26 mouse cellular contexts compared by ENCODE assay signal in genomic region chr2:119260518-119260917, GRCm38 (mm10). TPM values are rescaled to one million over a fixed set of nuclear protein-coding genes. Genes with fewer than 3 reads are reported as not detected.
DNase-seq lines count a peak whose midpoint lies in the region; ATAC-seq and TF ChIP-seq lines count a peak whose summit lies in the region.
"Had no signal": no experiment of that assay in that cellular context is flagged by ENCODE, and none has a peak within 500 bp of the region (broad histone marks: within the 10 kb centered on the region; RNA-seq: fewer than 3 reads in every experiment).

No protein-coding gene starts in this region.

- no peak for TF ChIP-seq RAD21 in MEL (IDR thresholded peaks at IDR 0.05; ENCODE audit: low read depth, low read length)

- no peaks in the 10 kb centered on the region for H3K79me2 ChIP-seq in MEL (ENCODE audit: control insufficient read depth, insufficient read depth, low read length, poor library complexity)

- H3K4me3 ChIP-seq in MEL (ENCODE audit: control insufficient read depth in 1 of 2, insufficient read depth in 1 of 2, low read depth in 2 of 2, low read length in 2 of 2), result no peak overlapping the region
- H3K4me3 ChIP-seq: embryonic facial prominence, embryonic 10.5 days; embryonic facial prominence, embryonic 12.5 days; forebrain, embryonic 13.5 days; forebrain, embryonic 15.5 days had no signal

- H3K36me3 ChIP-seq in MEL (ENCODE audit: control insufficient read depth in 1 of 2, insufficient read depth in 2 of 2, low read length in 2 of 2), result peaks cover 0 to 6% of the 10 kb centered on the region in 2 experiments; a peak in 1 of 4 replicates
- H3K36me3 ChIP-seq: embryonic facial prominence, embryonic 10.5 days; embryonic facial prominence, embryonic 12.5 days; forebrain, embryonic 15.5 days had no signal

- TF ChIP-seq POLR2A in MEL (IDR thresholded peaks at IDR 0.05; ENCODE audit: control insufficient read depth in 1 of 2, insufficient read depth in 1 of 2, low read depth in 1 of 2, low read length in 2 of 2, poor library complexity in 1 of 2), result no peak

- peaks cover 4 to 17% of the 10 kb centered on the region in 2 experiments; a peak in 3 of 4 replicates for H3K4me1 ChIP-seq in MEL (ENCODE audit: control insufficient read depth in 1 of 2, insufficient read depth in 2 of 2, low read length in 2 of 2)

- no peaks in the 10 kb centered on the region for H3K9me3 ChIP-seq in MEL (replicated peaks; ENCODE audit: insufficient read depth, low read length)
- H3K9me3 ChIP-seq: embryonic facial prominence, embryonic 10.5 days; embryonic facial prominence, embryonic 12.5 days; forebrain, embryonic 13.5 days; forebrain, embryonic 15.5 days had no signal

- TF ChIP-seq EP300 in MEL (IDR thresholded peaks at IDR 0.05; ENCODE audit: low read depth in 1 of 2, low read length in 2 of 2), result no peak

- peaks cover 0 to 3% of the 10 kb centered on the region in 2 experiments; a peak in 2 of 4 replicates for H3K27me3 ChIP-seq in MEL (ENCODE audit: control insufficient read depth in 1 of 2, insufficient read depth in 2 of 2, low read length in 2 of 2)
- H3K27me3 ChIP-seq: Patski had no signal

- 0 out of 2 replicates have a peak, but pooled peaks have one; percentile 21 for ATAC-seq in megakaryocyte, adult 5-6 weeks (ENCODE audit: poor library complexity, severe bottlenecking)
- ATAC-seq: activated CD4-positive, CD25-positive, alpha-beta regulatory T cell, adult 4 months; forebrain, embryonic 13.5 days; forebrain, embryonic 15.5 days; forebrain, postnatal 0 days; Patski had no signal

- DNase-seq in 416B (ENCODE audit: low read depth) (peak; percentile 78), A20 (ENCODE audit: low read depth, low spot score) (peak; percentile 34), MEL (ENCODE audit: low read depth, low spot score) (peak; percentile 67), adipocyte (ENCODE audit: low spot score) (no peak)
- no peak for DNase-seq in frontal cortex, postnatal 25 days (ENCODE audit: low spot score in 2 of 2)
- DNase-seq in Muller cell, postnatal 12 days (ENCODE audit: inconsistent ontology term), result no peak
- DNase-seq: adrenal gland, adult 2 months; adrenal gland, postnatal 10 days; adrenal gland, postnatal 25 days; cerebellum, adult 11 months; cerebellum, adult 18-20 months; cerebellum, adult 8-10 months; cerebellum, postnatal 10 days; cerebellum, postnatal 25 days; forebrain, postnatal 0 days had no signal

- H3K27ac ChIP-seq in MEL (ENCODE audit: control insufficient read depth, low read depth, low read length), result no peak overlapping the region
- H3K27ac ChIP-seq: embryonic facial prominence, embryonic 10.5 days; embryonic facial prominence, embryonic 12.5 days; forebrain, embryonic 13.5 days; forebrain, embryonic 15.5 days had no signal

- TF ChIP-seq CTCF in MEL (IDR thresholded peaks at IDR 0.05 in 2 of 3, conservative IDR thresholded peaks at IDR 0.05 in 1 of 3; ENCODE audit: control insufficient read depth in 1 of 3, insufficient read depth in 1 of 3, low read depth in 2 of 3, low read length in 3 of 3, poor library complexity in 1 of 3, severe bottlenecking in 1 of 3), result no peak

- H3K9ac ChIP-seq in MEL (ENCODE audit: control insufficient read depth, low read depth, low read length, poor library complexity, severe bottlenecking), result no peak overlapping the region
- H3K9ac ChIP-seq: embryonic facial prominence, embryonic 12.5 days; forebrain, embryonic 13.5 days; forebrain, embryonic 15.5 days; forebrain, postnatal 0 days had no signal

TF ChIP-seq in MEL, 35 proteins besides CTCF, POLR2A, EP300 and RAD21:
- TF ChIP-seq NELFE (IDR thresholded peaks at IDR 0.05; ENCODE audit: low read depth, low read length), result no peak
- no peak for TF ChIP-seq POLR2AphosphoS5 (IDR thresholded peaks at IDR 0.05; ENCODE audit: borderline replicate concordance, low read depth, low read length)
- TF ChIP-seq TAL1 (IDR thresholded peaks at IDR 0.05; ENCODE audit: low read length), result no peak
- TF ChIP-seq BHLHE40 (IDR thresholded peaks at IDR 0.05; ENCODE audit: borderline replicate concordance, low read depth, low read length), result no peak
- no peak for TF ChIP-seq SIN3A (IDR thresholded peaks at IDR 0.05; ENCODE audit: low read length)
- TF ChIP-seq MXI1 (IDR thresholded peaks at IDR 0.05; ENCODE audit: low read depth, low read length), result no peak
- TF ChIP-seq MAZ (IDR thresholded peaks at IDR 0.05; ENCODE audit: low read depth, low read length), result no peak

RNA-seq across cellular contexts. Expression of gene Rhov, which starts 10.6 kb away (rescaled TPM):
- not detected in 2 replicates for total RNA-seq in MEL (2012; rRNA removed)
- not detected for polyA plus RNA-seq in MEL (2012; ENCODE audit: insufficient read depth in 1 of 2, insufficient read length in 2 of 2, low read depth in 1 of 2, low replicate concordance in 2 of 2, missing spikeins in 1 of 2)
- total RNA-seq in megakaryocyte, adult 5-6 weeks (2015), result 0.16 and 0.59 TPM in 2 replicates
- total RNA-seq in megakaryocyte, adult 5-6 weeks (2017), result 0.28 and 0.81 TPM in 2 replicates
- polyA plus RNA-seq: activated CD4-positive, CD25-positive, alpha-beta regulatory T cell, adult 4 months had no signal

RNA-seq across cellular contexts. Expression of gene Spint1, which starts 23.4 kb away (rescaled TPM):
- not detected in 2 replicates for total RNA-seq in MEL (2012; rRNA removed)
- polyA plus RNA-seq in MEL (2012; ENCODE audit: insufficient read depth in 1 of 2, insufficient read length in 2 of 2, low read depth in 1 of 2, low replicate concordance in 2 of 2, missing spikeins in 1 of 2), result not detected
- not detected in 2 replicates for total RNA-seq in megakaryocyte, adult 5-6 weeks (2015)
- total RNA-seq in megakaryocyte, adult 5-6 weeks (2017), result not detected in 2 replicates
- polyA plus RNA-seq: activated CD4-positive, CD25-positive, alpha-beta regulatory T cell, adult 4 months had no signal

RNA-seq across cellular contexts. Expression of gene Vps18, which starts 28.0 kb away (rescaled TPM):
- 24.8 and 28.0 TPM in 2 replicates for total RNA-seq in MEL (2012; rRNA removed)
- 10 to 100 TPM in 1 of 2 experiments, not detected in 1; 30.4 TPM for polyA plus RNA-seq in MEL (2012; ENCODE audit: insufficient read depth in 1 of 2, insufficient read length in 2 of 2, low read depth in 1 of 2, low replicate concordance in 2 of 2, missing spikeins in 1 of 2)
- total RNA-seq in megakaryocyte, adult 5-6 weeks (2015), result 8.9 and 9.0 TPM in 2 replicates
- total RNA-seq in megakaryocyte, adult 5-6 weeks (2017), result 19.6 and 21.2 TPM in 2 replicates

RNA-seq across cellular contexts. Expression of gene Ppp1r14d, which starts 30.8 kb away (rescaled TPM):
- not detected in 2 replicates for total RNA-seq in MEL (2012; rRNA removed)
- not detected for polyA plus RNA-seq in MEL (2012; ENCODE audit: insufficient read depth in 1 of 2, insufficient read length in 2 of 2, low read depth in 1 of 2, low replicate concordance in 2 of 2, missing spikeins in 1 of 2)
- not detected in 2 replicates for total RNA-seq in megakaryocyte, adult 5-6 weeks (2015)
- total RNA-seq in megakaryocyte, adult 5-6 weeks (2017), result not detected in 2 replicates
- total RNA-seq: adrenal gland, adult 2 months; adrenal gland, postnatal 10 days; adrenal gland, postnatal 25 days; adrenal gland, postnatal 4 days; forebrain, postnatal 0 days had no signal
- polyA plus RNA-seq: activated CD4-positive, CD25-positive, alpha-beta regulatory T cell, adult 4 months; adrenal gland, adult 2 months; brain, embryonic 14.5 days; cortical plate, adult 2 months; forebrain, embryonic 11.5 days; forebrain, embryonic 13.5 days; forebrain, embryonic 15.5 days; forebrain, postnatal 0 days; Patski had no signal

RNA-seq across cellular contexts. Expression of gene Dnajc17, which starts 51.9 kb away (rescaled TPM):
- total RNA-seq in MEL (2012; rRNA removed), result 13.0 and 14.7 TPM in 2 replicates
- polyA plus RNA-seq in MEL (2012; ENCODE audit: insufficient read depth in 1 of 2, insufficient read length in 2 of 2, low read depth in 1 of 2, low replicate concordance in 2 of 2, missing spikeins in 1 of 2), result 10 to 100 TPM in 1 of 2 experiments, not detected in 1; 15.8 TPM
- total RNA-seq in megakaryocyte, adult 5-6 weeks (2015), result 22.8 and 24.1 TPM in 2 replicates
- 46.7 and 50.7 TPM in 2 replicates for total RNA-seq in megakaryocyte, adult 5-6 weeks (2017)

Comparison
In these comparisons a context has a peak if more than half of its experiments do, and no peak if none do; other contexts are left out.
1. DNase-seq: peak in 416B (single experiment), A20 (single experiment) and MEL (single experiment); none in adipocyte (single experiment), frontal cortex, postnatal 25 days (0 of 2) and Muller cell, postnatal 12 days (single experiment).